Mouse (Mus musculus): ENCODE data around the gene Flt4.
"Not testable (repeated sequence)": the region's sequence is repeated elsewhere in the genome, so short reads cannot be mapped to it uniquely, and the experiment has no call there.

Gene Flt4

DNA sequence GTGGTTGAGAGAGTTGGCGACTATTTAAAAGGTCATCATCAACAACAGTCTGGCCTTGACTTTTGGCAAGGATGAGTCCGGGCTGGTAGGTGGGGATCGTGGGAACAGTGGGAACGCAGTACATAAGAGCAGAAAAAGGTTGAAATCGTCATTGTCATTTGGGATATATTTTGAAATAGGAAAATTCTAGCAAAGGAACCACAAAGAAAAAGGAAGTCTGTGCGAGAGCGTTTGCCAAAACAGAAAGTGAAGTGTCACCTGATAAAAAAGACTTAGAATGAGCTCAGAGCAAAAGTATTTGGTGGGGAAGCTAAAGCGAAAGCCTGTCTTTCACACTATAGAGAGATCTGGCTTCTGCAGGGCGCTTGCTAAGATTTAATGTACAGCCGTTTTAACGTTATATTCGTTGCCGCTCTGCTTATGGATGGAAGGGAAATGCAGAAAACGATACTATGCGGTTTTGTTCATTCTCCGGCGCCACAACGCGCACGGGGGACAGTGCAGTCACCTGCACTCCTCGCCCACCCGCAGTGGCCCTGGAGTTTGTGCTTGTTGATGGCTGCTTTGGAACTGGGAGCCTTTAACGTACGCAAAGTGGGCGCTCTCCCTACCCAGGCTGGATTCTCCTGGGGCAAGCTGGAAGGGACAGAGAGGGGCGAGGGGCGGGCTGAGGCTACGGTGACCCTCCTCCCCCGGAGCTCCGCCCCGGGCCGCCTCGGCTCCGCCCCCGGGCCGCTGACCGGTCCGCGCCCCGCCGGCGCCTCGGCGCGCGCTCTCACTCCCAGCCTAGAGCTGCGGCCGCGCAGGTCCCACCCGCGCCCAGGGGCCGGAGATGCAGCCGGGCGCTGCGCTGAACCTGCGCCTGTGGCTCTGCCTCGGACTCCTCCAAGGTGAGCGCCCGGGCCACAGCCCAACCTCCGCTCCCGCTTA lies at the start of gene Flt4:
Gene Flt4 (plus strand): TSS at position 326 of the 930 bp plus-strand sequence.
- not testable (repeated sequence) for DNase-seq

DNA sequence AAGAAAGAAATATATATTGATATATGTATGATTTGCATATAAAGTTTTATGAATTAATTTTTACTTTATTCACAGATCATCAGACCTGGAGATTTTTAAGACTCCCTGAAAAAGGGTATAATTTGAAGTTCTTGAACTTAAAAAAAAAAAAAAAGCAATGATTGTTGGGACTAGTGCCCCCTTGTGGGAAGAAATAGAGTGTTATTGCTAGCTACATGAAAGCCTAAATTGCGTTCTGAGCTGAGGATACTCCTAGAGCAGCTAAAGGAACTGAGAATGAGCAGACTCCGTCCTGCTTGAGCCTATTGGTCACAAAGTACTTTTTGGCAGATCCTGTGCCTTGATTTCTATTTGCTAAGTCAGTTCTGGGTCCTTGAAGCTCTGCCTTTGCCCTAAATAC lies 34.0 kb upstream of the Flt4 start:
- not testable (repeated sequence) for DNase-seq

DNA sequence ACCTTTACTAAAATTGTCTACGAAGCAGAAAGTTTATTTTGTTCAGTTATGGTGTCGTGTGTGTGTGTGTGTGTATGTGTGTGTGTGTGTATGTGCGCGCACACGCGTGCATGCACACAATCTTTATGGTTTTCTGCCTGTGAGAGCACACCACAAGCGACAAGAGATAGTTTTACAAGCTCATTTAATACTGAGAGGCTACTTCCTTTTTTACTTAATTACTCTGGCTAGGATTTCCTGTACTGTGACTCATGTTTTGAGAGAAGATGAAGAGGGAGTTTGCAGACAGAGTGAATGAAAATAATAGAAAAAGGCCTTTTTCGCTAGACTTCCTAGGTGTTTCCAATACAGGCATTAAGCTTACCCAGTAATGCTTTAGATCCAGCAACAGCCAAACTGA lies 28.6 kb upstream of the Flt4 start:
- not testable (repeated sequence) for DNase-seq

DNA sequence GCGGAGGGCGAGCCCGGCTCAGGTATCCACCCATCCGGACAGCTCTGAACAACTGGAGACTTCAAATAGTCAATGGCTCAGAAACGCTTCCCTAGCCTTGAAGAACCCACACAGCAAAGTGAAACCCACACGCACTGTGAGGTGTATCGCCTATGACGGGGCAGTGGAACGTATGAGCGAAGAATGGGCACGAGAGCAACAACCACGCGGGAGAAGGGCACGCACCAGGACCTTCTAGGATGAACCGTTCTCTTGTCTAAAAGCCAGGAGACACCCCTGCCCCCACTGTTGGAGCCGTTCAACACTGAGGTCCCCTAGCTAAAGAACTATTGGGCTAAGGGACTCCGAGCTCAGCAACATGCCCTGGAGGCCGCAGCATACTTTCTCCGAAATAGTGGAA lies 18.9 kb upstream of the Flt4 start:
- DNase-seq = no peak

DNA sequence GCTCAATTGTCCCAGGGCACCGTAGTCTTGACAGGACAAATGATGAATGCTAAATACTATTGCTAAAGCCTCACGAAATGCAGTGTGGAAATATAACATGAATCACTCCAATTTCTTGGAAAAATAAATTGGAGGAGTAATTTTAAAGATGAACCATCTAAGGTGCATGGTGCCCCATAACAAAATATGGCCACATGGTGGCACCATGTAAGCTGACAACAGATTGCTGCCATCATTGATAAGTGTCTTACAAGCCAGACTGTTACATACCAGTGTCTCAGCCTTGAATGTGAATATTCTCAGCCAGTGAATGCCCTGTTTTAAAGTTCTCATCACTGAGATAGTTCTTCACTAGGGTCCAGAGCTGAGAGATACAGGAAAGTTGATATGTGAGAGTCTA lies 11.9 kb upstream of the Flt4 start:
- not testable (repeated sequence) for DNase-seq

DNA sequence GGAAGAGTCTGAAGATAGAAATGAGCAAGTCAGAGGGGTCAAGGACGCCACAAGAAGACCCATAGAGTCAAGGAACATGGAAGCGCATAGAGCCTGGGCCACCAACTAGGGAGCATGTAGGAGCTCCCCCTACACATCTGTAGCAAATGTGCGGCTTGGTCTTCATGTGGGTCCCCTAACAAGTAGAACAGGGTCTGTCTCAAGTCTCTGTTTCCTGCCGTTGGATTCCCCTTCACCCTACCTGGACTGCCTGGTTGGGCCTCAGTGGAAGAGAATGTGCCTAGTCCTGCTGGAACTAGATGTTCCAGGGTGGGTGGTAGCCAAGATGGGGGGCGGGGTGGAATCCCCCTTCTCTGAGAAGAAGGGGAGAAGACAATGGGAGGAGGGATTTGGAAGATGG lies 757 bp upstream of the Flt4 start:
- DNase-seq = not testable (repeated sequence)

DNA sequence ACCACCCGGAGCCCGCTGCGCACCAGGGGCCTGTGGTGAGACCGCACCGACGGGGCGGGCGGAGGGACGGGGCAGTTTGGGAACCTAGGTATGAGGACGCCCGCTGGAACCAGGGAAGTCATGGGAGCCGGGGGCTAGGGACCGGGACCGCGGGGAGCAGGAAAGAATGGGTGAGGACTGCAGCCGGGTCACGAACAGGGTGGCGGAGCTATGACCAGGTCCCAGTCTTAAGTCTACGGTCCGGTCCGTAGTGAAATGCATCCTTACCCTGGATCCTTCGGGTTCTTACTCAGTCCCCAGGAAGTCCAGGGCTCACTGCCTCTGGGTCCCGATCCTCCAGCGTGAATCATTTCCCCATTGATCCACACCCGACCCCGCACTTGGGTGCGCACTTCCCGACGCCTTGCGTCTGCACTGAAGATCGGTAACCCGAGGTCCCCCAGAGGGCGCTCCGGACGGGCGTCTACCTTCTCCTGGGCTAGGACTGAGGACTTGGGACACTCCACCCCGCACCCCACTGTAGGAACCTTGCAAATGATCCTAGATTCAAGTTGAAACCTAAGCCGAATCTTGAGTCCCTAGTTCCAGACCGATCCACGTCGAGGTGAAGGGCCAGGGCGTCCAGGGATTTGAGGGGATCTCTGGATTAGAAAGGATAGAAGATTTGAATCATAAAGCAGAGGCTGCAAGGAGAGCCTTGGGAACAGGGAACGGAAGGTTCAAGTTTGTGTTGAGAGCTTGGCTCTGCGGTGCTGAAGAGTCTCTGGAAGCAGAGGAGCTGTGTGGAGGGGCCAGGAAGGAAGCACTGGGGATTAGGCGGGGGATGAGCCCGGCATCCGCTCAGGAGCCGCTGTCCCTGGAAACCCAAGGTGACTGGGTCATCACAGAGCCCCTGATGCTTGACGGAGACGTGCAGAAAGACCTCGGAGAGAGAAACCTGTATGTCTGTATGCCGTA lies 1.1 kb downstream of the Flt4 start:
- not testable (repeated sequence) for DNase-seq

DNA sequence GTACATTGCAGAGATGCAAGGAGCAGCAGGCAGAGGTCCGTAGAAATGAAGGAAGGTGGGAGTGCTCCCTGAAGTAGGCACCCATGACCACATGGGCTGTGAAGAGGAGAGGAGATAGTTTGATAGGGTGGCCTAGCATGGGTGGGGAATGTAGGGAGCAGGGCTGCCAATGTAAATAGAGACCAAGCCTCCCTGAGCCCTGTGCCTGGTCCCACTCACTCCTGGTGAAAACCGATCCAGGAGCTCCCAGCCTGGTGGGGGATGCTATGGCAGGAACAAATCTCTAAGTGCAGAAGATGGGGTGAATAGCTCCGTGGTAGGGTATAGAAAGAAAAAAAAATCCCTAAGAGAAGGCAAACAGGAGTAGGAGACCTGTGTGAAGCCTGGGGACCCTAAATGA lies 2.3 kb downstream of the Flt4 start:
- not testable (repeated sequence) for DNase-seq

DNA sequence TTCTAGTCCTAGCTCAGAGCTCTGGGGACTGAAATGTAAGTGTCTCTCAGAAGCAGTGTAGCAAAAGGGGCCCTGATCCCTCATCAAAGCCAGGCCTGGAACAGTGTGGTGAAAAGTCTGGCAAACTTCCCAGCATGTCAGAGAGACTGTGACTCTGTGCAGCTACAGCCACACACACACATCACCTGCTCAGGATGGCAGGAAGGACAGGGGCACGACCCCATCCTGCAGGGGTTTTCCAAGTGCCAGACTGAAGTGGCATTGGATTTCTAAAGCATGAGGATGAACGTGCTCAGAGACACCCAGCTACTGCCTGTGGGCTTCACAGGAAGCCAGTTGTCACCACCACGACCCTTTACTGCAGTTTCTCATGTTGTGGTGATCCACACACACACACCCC lies 3.1 kb downstream of the Flt4 start:
- no peak for DNase-seq

DNA sequence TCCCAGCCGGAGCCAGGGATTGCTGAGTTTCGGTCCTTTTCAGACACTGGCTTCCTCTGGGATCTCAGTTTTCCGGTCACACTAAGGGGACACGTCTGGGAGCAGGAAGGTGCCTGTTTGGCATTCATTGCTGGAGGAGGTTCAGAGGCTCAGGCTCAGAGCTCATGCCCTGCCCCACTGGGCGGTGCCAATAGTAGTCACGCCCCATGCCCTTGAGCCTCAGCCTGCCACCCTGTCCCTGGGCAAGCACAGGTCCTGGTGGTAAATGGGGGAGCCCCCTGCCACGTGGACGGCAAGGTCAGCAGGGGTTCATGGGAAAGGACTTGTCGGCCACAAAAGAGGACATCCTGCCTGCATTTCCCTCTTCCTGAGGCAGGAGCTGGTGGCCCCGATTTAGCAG lies 4.3 kb downstream of the Flt4 start:
- DNase-seq = no peak

DNA sequence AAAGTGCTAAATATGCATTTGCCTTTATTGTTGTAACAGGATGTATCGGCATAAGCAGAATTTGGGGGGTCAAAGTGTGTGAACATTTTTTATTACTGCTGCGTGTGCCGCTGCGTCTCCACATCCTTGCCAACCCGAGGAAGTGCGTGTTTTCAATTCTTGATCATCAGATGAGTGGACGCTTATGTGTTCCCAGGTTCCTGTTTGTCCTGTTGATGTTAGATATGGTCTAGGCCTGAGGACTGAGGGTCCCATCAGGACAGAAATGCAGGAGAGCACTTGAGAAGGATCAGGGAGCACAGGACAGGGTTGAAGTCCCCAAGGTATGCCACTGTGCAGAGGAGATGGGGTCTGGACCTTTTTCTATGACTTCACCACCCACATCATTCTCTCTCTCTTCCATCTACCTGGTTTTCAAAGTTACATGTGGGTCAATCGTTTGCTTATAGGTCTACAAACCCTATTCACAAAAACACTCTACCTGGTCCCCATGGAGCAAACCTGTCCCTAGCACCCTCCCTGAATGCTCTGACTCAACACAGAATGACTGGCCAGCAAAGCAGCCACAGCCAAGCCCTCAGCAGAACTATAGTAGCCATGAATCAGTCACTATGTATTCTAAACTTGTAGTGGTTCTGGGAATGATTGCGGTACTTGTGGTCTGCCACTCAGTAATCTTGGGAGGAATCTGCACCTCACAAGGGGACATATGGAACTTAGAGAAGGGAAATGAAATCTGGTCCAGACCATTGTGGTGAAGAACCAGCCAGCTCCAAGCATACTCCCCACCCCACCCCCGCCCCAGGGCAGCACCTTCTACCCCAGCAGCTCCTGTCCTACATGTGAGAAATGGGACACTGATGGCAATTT lies 7.0 kb downstream of the Flt4 start:
- no peak for DNase-seq

DNA sequence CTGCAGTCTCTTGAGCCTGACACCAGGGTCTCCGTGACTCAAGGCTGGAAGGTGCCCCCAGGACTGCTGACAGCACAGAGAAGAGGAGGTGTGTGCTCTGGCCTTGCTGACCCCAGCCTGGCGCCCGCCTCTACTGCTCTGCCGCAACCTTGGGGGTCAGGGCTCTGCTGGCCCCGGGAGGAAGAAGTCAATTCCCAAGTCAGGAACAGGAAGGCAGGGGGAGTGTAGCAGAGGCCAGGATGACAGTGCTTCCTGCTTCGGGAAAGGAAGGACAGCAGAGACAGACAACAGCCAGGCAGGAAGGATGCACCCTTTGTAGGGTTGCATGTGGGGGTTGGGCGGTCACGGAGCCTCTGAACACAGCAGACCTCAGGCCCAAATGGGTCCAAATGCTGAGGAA lies 9.4 kb downstream of the Flt4 start:
- no peak for DNase-seq

DNA sequence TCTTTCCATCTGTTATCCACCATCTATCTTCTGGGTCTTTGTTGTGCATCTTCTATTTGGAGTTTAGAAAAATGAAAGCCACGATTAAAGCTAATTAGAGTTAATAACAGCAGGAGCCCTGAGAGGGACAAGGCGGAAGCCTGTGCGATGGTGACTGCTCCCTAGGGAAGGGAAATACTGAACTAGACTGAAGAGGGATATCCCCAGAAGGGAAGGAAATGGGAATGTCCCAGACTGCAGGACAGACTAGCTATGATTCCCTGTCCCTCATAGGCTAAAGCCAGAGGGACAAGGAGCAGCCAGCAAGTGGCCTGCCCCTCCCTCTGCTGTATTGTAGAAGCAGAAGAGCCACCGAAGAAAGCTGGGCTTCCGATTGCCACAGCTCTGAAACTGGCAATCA lies 12.9 kb downstream of the Flt4 start:
- DNase-seq = no peak

DNA sequence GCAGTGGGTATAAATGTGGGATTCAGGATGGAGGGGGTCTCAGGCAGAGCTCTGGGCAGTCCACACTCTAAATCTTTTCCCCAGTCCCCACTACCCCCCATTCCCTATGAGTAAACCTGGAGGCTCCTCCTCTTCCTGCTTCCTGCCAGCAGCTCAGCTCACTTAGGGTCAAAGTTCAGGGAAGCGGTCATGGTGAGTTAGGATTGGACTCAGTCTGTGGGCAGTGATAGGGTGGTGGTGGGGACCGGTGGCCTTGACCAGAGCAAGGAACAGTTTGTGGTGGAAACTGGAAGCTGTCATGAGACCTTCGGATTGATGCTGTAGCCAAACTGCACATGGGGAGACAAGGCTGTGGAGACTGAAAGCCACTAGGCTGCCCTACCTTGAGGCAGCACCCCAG lies 15.1 kb downstream of the Flt4 start:
- DNase-seq = no peak

DNA sequence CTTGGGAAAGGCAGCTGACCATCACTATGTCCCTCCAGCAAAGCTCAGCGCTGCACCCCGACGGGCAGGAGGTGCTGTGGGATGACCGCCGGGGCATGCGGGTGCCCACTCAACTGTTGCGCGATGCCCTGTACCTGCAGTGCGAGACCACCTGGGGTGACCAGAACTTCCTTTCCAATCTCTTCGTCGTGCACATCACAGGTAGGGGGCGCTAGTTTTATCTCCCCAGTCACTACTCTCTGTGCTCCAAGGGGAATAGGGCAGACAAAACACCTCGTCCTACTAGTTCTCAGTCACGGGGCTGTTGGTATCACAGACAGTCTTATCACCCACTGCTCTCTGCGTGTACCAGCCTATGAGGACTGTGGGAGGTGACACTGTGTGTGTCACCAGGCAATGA lies 16.8 kb downstream of the Flt4 start:
- DNase-seq = no peak

DNA sequence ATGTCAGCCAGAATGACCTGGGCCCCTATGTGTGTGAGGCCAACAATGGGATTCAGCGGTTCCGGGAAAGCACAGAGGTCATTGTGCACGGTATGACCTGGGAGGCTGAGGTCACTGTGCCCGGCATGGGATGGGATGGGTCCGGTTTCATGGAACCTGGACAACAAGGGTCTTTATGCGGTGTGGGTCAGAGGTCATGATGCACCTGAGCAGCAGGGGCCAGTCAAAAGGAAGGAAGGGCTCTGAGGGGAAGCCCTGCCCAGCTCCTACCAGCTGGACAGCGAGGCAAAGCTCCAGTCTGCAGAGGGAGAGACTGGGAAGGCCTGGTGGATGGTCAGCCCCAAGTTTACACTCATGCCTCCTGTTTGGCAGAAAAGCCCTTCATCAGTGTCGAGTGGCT lies 17.7 kb downstream of the Flt4 start:
- no peak for DNase-seq

DNA sequence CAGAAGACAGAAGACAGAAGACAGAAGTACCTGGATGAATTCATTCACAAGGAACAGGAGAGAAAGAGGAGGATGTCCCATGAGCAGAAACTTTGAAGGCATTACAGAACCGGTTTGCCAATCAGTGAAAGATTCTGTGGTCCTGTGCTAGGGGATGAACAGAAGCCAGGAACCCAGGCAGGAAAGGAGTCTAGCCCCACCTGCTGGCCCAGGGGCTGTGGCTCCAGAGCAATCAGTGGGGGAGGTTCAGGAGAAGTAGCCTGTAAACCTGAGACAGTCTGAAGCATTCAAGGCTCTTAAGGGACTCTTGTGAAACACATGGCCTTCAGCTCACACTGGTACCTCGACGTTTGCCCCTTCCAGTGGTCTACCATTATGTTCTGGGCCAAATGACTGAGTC lies 22.1 kb downstream of the Flt4 start:
- no peak for DNase-seq

DNA sequence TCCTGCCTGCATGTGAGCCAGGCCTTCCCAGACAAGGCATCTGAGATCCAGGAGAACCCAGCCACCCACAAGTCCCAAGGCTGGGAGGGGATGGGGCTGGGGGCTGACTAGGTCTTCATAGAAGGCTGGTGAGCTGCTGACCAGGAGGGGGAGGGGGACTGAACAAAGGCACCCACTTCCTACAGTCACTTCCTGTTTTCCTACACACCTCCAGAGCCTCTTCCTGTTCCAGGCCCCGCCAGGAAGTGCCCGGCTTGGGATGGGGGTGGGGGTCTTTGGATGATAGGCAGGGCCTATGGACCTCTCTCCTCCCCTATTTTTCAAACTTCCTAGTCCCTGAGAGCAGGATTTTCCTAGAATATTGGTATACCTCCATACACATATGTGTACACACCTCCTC lies 23.2 kb downstream of the Flt4 start:
- DNase-seq = no peak

DNA sequence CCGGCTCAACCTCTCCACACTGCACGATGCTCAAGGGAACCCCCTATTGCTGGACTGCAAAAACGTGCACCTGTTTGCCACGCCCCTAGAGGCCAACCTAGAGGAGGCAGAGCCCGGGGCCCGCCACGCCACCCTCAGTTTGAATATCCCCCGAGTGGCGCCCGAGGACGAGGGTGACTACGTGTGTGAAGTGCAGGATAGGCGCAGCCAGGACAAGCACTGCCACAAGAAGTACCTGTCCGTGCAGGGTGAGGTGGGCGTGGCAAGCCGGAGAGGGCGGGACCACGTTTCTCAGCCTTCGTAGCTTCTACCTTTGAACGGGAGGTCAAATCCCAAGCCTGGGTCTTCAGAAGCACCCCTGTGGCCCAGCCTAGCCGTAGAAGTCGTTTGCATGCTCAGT lies 25.0 kb downstream of the Flt4 start:
- DNase-seq = no peak

DNA sequence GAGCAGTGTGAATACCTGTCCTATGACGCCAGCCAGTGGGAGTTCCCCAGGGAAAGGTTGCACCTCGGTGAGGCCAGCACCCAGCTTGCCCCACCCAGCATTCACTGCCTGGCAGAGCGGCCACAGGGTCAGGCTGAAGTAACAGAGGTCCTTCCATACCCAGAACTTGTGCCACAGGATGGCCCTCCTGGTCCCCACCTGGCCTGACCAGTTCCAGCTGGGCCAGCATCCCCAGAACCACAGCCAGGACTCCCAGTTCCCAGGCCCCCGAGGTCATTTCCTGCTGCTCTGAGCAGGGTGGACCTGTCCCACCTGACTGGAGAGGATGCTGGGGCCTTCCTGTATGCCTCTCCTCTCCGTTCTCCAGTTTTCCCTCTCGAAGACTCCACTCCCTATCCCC lies 26.6 kb downstream of the Flt4 start:
- no peak for DNase-seq

DNA sequence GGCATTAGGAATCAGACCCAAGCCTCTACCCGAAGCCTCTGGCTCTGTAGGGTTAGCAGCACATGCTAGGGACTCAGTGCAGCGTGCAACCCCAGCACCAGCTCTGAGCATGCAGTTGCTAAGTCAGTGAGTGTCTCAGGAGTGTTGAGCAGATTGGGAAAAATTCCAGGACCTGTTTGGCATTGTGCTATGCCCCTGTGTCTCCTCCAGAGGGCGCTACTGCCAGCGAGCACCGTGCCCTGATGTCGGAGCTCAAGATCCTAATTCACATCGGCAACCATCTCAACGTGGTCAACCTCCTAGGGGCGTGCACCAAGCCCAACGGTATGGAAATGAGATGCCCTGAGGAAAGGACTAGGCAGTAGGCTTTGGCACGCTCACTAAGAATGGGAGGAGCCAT lies 27.4 kb downstream of the Flt4 start:
- DNase-seq = no peak

DNA sequence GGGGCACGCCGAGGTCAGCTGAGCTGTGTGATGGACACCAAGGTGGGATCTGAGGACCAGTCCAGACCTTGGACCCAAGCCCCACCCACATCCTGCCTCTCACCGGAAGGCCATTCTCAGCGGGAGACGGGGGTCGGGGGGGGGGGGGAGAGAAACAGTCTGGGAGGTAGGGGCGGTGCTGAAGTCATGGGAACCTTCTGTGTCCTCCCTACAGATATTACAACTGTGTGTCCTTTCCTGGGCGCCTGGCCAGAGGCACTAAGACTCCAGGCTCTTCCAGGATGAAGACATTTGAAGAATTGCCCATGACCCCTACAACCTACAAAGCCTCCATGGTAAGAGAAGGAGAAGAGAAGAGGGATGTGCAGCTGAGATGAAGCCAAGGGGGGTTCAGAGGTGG lies 36.6 kb downstream of the Flt4 start:
- DNase-seq = no peak
